Mouse (Mus musculus) adrenal gland, postnatal 25 days (tissue): Measurements from ENCODE around the gene Wfdc15a. TPM values are rescaled to one million over a fixed set of nuclear protein-coding genes. Genes with fewer than 3 reads are reported as not detected.

Experiments used
- DNase-seq: peaks from one replicate; pipeline ENCODE4 v3.0.0; 2021; ENCODE audit warnings: mixed read lengths
- total RNA-seq: library from RNA; stranded (reverse); gene quantifications from 2 replicates; pipeline ENCODE4 v1.2.3, GENCODE M21; 2021

The Wfdc15a gene
- total RNA-seq, 1 experiment from 2014 or later: not detected

DNA sequence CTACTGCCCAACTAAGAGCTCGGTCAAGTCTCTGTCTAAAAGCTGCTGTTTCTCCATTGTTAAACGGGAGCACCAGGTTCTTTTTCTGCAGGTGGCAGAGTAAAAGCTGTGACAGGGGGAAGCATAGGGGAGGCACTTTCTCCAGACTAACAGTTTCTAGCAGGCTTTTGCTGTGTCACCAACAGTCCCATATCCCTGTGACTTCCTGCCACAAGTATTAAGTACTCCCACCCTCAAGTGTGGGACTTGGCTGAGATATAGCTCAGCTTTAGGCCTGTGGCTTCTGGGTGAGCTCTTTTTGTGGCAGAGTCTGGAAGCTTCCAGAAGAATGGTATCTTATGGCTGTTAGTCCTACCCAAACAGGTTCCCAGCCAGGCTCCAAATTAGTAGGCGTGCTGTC, 24.1 kb downstream of the Wfdc15a start:
- DNase-seq: no peak

DNA sequence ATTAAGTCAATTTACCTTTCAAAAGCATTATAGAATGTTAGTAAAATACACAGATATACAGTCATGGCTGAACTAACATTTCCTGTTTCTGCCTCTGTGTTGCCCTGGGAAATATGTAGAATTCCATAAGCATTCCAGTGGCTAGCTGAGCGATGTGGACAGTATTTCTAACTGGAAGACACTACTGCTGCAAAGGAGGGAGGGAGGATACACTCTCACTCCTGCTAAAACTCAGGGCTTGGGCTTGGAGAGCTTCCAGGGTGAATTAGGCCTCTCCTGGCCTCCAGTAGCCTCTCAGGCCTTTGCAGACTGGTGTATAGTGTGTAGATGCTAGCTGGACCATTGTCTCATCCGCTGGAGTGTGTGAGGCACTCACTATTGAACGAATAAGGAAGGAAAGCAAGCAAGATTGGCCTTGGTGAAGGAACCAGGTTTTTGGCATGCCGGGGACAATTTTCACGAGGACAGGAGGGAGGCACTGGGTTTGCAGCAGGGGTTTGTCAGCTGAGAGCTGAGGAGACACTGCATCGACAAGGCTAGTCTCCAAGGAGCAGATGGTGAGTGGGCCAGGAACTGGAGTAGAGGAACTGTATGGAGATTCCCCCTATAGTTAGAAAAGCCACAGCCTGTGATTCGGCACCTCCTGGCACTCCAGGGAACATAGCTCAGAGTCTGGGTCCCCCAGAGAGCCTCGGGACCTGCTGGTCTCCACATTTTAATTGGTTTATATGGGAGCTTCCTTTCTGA, 25.1 kb downstream of the Wfdc15a start:
- DNase-seq: no peak

DNA sequence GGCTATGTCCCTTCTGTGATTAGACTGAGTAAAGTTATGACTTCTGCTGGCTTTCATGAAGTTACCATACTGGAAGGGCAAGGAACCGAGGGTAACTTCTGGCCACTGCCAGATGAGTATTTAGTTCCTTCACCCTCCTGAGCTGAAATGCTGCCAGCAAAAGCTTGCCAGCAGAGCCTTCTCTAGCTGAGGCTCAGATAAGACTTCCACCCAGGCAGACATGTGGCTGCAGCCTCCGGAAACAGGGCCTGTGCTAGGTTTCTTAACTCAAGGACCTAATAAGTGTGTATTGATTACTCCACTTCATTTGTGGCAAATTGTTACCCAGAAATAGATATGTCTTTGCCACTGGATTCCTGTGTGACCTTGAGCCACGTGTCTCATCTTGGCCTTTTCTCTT, 26.5 kb downstream of the Wfdc15a start:
- peak; percentile 24 for DNase-seq

DNA sequence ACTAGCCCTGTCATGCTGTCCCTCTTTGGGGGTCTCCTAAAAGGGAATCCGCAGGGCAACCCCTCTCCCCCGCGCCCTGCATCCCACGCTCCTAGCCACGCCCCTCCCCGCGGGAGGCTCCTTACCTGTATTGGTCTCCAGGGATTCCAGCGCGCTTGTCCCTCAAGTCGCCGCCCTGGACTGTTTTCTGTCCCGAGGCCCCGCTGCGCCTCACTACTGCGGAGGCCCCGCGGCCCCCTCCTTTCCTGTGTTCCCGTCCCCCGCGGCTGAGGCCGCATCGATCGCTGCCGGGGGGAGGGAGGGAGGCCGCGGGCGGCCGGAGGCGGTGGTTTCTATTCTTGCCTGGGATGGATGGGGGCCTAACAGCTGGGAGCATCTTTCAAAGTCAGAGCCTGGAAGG, 29.0 kb downstream of the Wfdc15a start, which contains the start of gene Kcns1:
Kcns1 (minus strand) TSS at position 212 of the 400 bp plus-strand sequence.
- no peak for DNase-seq

DNA sequence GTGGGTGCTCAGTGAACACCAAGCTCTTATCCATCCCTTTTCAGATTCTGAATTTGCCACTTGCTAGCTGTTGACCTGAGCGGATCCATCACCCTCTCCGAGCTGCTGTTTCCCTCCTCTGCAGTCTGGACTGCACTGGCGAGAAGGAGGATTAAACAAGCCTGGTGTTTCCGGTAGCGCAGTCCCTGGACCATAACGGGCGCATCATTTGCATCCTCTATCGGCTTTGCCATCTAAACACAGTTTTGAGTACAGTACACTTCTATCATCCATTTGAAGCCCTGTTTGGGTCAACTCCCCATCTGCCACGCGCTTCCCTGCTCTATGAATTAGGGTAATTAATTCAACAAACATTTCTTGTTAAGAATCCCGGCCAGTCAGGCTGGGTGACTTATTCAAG, 29.6 kb downstream of the Wfdc15a start:
- DNase-seq: no peak

DNA sequence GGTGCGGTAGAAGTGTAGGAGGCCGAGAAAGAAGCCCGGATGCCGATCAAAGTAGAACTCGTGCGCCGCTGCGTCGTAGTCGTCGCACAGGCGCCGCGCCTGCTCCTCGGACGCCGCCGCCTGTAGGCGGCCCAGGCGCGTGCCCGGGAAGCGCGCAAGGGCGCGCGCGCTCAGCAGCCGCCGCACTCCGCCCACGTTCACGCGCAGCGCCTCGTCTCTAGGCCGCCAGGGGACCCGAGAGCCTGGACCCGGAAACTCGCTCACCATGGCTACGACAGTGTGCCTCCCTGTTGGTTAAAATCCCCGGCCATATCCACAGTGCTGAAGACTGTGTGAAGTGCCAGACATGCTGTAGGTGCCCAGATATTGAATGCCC, 31.4 kb downstream of the Wfdc15a start:
- DNase-seq: no peak

DNA sequence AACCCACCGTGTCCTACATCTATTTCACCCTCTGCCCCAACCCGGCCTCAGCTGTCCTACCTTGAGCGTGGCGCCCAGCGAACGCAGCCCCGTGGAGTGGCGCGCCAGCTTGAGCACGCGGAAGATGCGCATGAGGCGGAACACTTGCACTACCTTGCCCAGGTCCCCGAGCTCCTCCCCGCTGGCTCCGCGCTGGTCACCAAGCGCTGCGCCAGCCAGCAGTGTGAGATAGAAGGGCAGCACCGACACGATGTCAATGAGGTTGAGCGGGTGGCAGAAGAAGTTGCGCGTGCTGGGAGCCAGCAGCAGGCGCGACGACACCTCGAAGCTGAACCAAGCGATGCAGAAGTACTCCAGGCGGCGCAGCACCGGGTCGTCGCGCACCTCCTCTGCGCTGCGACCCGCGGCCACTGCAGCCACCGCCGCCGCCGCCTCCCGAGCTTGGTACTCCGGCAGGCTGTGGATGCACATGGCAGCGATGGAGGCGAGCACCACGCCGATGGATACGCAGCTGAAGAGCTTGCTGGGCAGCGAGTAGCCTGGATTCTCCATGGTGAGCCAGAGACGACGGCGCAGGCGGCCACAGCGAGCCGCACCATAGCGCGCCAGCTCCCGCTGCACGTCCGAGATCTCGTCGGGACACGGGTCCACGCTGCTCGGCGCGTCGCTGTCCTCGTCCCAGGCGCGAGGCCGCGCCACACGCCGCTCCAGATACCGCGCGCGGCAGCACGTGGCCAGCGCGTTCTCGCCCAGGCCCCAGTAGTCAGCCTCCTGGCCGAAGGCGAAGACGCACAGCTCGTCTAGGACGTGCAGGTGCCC, 32.0 kb downstream of the Wfdc15a start:
- no peak for DNase-seq

DNA sequence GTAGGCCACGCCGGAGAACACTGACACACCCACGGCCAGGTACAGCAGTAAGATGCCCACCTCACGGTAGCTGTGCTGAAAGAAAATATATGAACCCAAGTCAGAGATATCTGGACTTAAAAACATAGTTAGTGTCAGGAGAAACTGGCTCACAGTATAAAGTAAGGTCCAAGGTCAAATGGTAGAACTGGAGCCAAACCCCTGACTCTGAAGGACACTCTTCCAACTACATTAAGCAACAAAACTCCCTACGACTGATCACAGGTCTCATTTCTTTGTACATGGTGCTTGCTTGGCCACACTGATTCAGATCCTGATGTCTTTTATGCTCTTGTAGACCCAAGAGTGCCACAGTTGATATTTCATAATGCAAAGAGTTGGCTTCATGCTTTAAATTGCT, 35.0 kb downstream of the Wfdc15a start:
- DNase-seq: no peak

DNA sequence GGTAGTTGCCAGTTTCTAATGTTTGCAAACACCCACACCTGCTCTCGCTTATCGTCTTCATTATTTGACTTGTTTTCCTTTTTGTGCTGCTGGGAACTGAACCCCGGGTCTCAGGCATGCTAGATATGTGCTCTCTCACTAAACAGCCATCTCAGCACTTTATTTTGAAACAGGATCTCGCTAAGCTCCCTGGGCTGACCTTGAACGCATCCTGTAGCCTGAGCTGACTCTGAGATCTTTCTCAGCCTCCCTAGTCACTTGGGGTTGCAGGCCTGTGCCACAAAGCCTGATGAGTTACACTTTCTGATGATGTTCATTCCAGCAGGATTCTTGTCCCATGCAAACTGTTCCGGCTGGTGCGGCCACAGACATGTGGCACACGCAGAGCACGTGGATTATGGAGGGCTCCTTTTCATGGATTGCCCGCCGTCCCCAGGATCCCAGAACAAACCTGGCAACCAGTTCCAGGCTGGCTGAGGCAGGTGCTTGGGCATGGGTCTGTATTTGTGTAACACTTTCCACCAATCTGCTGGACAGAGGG, 38.3 kb downstream of the Wfdc15a start:
- DNase-seq: no peak

DNA sequence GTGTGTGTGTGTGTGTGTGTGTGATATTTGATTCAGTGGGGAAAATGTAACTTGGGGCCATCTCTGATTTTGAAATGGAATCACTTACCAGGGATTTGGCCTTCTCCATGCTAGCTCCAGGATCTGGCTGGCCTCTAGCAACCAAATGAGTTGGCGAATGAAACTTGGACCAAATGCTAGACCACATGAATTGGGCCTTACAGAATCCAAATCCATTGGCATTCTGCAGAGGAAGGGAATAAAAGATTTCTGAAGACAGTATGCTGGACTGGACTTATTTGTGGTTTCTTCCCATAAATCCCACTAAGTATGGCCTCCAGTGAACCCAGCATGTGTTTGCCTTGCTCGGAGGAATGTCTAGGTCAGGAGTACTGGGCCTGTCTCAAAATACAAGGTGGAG, 41.1 kb downstream of the Wfdc15a start:
- no peak for DNase-seq

DNA sequence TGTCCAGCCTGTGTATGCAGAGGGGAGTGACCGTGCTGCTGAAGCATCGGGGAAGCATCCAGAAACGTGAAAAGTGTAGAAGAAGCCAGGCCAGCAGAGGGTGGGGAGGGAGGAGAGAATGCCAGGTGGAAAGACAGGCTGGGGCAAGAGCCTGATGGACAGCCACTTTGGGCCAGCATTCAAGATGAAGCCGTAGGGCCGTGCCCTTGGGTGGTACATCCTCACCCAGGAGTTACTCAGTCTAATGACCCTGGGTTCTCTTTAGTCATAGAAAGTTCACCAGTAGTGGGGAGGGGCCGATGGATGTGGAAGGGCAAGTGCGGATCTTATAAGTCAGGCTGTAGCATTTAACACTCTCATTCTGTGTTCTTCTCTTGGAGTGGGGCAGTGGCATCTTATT, 43.8 kb downstream of the Wfdc15a start:
- peak; percentile 14 for DNase-seq

DNA sequence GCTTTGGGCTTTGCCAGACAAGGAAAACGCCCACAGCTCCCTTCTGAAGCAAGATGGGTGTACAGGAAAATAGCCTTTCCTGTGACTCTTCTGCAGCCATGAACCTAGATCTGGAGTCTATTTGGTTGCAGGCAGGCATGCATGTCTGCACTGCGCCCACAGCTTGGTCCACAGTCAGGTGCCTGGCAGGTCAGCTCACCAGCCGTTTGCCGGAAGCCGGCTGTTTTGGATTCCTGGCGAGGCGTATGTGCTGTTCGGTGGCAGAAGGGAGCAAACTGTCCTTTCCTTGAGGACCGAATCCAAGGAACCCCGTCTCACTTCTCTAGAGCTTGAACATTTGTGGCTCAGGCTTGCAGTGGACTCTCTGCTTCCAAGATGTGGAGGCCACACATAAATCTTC, 45.9 kb downstream of the Wfdc15a start:
- DNase-seq: no peak

DNA sequence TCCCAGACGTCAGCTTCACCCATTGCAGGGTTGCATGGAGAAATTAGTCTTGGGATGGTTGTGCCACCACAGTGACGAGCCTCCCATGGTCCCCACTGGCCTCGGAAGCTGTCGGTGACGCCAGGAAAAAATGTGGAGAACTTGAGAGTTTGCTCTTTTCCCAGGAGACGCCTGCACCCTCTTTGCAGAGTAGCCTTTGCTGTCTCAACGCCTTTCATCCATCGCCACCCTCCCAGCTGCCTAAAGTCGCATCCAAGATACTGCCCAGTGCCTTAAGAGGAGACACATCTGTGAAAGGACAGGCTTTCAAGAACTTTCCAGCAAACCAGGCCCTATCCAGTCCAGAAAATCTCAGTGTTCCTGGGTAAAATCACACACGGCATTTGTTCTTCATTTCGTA, 47.6 kb downstream of the Wfdc15a start:
- no peak for DNase-seq

DNA sequence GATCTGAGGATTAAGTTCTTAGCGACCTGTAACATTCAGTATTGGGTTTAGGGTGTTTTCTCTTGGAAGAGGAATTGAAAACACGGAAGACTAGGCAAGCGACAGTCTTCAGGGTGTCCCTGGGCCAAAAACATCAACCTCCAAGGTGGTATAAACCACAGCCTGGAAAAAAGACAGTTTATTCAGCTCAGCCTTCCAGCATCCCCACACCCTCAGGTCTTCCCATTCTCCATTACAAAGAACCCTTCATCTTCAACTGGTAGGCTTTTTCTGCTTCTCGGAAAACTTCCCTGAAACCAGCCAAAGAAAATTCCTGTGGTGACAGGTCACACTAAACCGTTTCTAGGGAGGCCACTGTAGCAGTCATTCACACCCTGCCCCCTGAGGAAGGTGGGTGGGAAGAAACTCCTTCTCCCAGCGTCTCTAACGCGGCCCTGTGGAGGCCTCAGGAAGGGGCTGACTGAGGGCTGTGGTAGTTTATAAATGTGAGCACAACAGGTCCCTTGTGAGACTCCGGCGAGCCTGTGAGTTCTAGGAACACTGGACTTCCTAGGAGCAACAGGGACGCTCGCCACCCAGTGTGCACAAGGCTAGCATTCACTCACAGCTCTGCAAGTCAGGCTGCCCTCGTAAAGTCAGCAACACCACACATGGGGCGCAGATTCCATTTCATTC, 49.7 kb downstream of the Wfdc15a start:
- no peak for DNase-seq

Other genes with a start within 250 kb of the Wfdc15a start
- 241 TPM in 2 replicates for gene Ywhab, start 205.2 kb downstream of the Wfdc15a start, total RNA-seq
- gene Pabpc1l, start 174.7 kb downstream of the Wfdc15a start, total RNA-seq: 0.48 and 2.2 TPM in 2 replicates
- gene Stk4, start 129.8 kb downstream of the Wfdc15a start, total RNA-seq: 34.7 and 42.5 TPM in 2 replicates
- gene Tomm34, start 129.0 kb downstream of the Wfdc15a start, total RNA-seq: 44.3 and 46.8 TPM in 2 replicates
- gene Kcns1, start 29.0 kb downstream of the Wfdc15a start, total RNA-seq: not detected in 2 replicates
- not detected in 2 replicates for gene Wfdc5, start 17.4 kb downstream of the Wfdc15a start, total RNA-seq
- 2.6 TPM in 1 of 2 replicates, not detected in the other for gene Wfdc12, start 9.5 kb downstream of the Wfdc15a start, total RNA-seq
- not detected in 2 replicates for gene Wfdc15b, start 21.5 kb upstream of the Wfdc15a start, total RNA-seq
- not detected in 2 replicates for gene Svs2, start 38.3 kb upstream of the Wfdc15a start, total RNA-seq
- not detected in 2 replicates for gene Svs3b, start 56.5 kb upstream of the Wfdc15a start, total RNA-seq
- not detected in 2 replicates for gene Svs4, start 78.3 kb upstream of the Wfdc15a start, total RNA-seq
- not detected in 2 replicates for gene Svs3a, start 89.1 kb upstream of the Wfdc15a start, total RNA-seq
- not detected in 2 replicates for gene Svs6, start 116.6 kb upstream of the Wfdc15a start, total RNA-seq
- 0.73 and 3.9 TPM in 2 replicates for gene Svs5, start 132.6 kb upstream of the Wfdc15a start, total RNA-seq
- 5.2 and 7.9 TPM in 2 replicates for gene Slpi, start 189.0 kb upstream of the Wfdc15a start, total RNA-seq
- not detected in 2 replicates for gene Rbpjl, start 203.0 kb upstream of the Wfdc15a start, total RNA-seq
- gene Matn4, start 205.0 kb upstream of the Wfdc15a start, total RNA-seq: 0.73 and 1.3 TPM in 2 replicates
- 75.1 and 82.0 TPM in 2 replicates for gene Sdc4, start 243.8 kb upstream of the Wfdc15a start, total RNA-seq